Mouse (Mus musculus) 3134 (cell line): ENCODE data around the gene Dennd1a.

ENCODE experiments used
- DNase-seq: peaks from one replicate; pipeline ENCODE4 v3.0.0-alpha.2; 2011; ENCODE audit warnings: low spot score; ENCODE audit not compliant: insufficient read length; ENCODE audit errors: extremely low read depth

Dennd1a gene

GRCm38 (mm10) chr2:38126383-38126732 lies 160.8 kb downstream of the Dennd1a start:
- no peak for DNase-seq

- DNase-seq, result no peak
Measured at GRCm38 (mm10) chr2:38125671-38126382, 161.4 kb downstream of the Dennd1a start.

GRCm38 (mm10) chr2:38124727-38125126 lies 162.5 kb downstream of the Dennd1a start:
- DNase-seq, result no peak

- no peak for DNase-seq
Measured at GRCm38 (mm10) chr2:38115000-38115399, 172.2 kb downstream of the Dennd1a start.

- DNase-seq, result no peak
Measured at GRCm38 (mm10) chr2:38111655-38112351, 175.4 kb downstream of the Dennd1a start.

- no peak for DNase-seq
Measured at GRCm38 (mm10) chr2:38108586-38108985, 178.6 kb downstream of the Dennd1a start.

- DNase-seq, result no peak
Measured at GRCm38 (mm10) chr2:38102674-38103073, 184.5 kb downstream of the Dennd1a start.

- DNase-seq, result no peak
Measured at GRCm38 (mm10) chr2:38100289-38100688, 186.9 kb downstream of the Dennd1a start.

- DNase-seq, result no peak
Measured at GRCm38 (mm10) chr2:38099120-38099773, 187.9 kb downstream of the Dennd1a start.

- no peak for DNase-seq
Measured at GRCm38 (mm10) chr2:38097469-38097868, 189.7 kb downstream of the Dennd1a start.

GRCm38 (mm10) chr2:38096328-38096727 lies 190.9 kb downstream of the Dennd1a start:
- DNase-seq, result no peak

GRCm38 (mm10) chr2:38094380-38095163 lies 192.6 kb downstream of the Dennd1a start:
- DNase-seq, result no peak

- no peak for DNase-seq
Measured at GRCm38 (mm10) chr2:38093968-38094367, 193.2 kb downstream of the Dennd1a start.

GRCm38 (mm10) chr2:38093242-38093641 lies 193.9 kb downstream of the Dennd1a start:
- no peak for DNase-seq

GRCm38 (mm10) chr2:38088346-38088745 lies 198.8 kb downstream of the Dennd1a start:
- no peak for DNase-seq

- DNase-seq, result no peak
Measured at GRCm38 (mm10) chr2:38085058-38085457, 202.1 kb downstream of the Dennd1a start.

GRCm38 (mm10) chr2:38083251-38083650 lies 203.9 kb downstream of the Dennd1a start:
- DNase-seq, result no peak

GRCm38 (mm10) chr2:38074495-38074894 lies 212.7 kb downstream of the Dennd1a start:
- DNase-seq, result no peak

- DNase-seq, result no peak
Measured at GRCm38 (mm10) chr2:38072061-38072460, 215.1 kb downstream of the Dennd1a start.

- no peak for DNase-seq
Measured at GRCm38 (mm10) chr2:38068171-38068572, 219.0 kb downstream of the Dennd1a start.

- no peak for DNase-seq
Measured at GRCm38 (mm10) chr2:38065914-38066313, 221.3 kb downstream of the Dennd1a start.
